In the genomic region with DNA sequence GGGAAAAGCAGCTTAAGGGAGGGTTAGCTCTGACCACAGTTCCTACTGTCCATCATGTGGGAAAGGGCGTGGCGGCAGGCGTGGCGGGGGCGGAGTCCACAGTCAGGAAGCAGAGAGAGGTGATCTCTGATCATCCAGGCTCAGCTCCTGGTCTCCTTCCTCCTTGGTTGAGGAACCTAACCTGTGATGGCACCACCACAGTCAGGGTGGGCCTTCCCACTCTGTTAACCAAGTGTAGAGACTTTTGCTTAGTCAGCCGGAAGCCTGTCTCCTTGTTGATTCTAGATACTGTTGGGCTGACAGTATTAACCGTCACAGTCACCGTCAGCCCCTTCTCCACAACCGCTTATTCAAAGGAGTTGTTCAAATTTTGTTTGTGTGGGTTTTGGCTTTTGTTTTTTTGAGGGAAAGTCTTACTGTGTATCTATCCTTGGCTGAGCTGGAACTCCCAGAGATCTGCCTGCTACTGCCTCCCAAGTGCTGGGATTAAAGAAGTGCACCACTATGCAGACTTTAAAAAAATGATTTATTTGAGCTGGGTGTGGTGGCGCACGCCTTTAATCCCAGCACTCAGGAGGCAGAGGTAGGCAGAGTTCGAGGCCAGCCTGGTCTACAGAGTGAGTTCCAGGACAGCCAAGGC, we compare ENCODE assay signal across 1 mouse cellular context.
TF ChIP-seq lines count a peak whose summit lies in the region.

No protein-coding gene starts in this region.

TF ChIP-seq in MEL, 35 proteins besides CTCF, POLR2A, EP300 and RAD21 (continued from another document):
- no peak for TF ChIP-seq USF2 (IDR thresholded peaks at IDR 0.05; ENCODE audit: borderline replicate concordance in 1 of 2, insufficient read depth in 1 of 2, low read depth in 1 of 2, low read length in 2 of 2)
- no peak; the same call in 1 of the 2 replicates for TF ChIP-seq MAZ (IDR thresholded peaks at IDR 0.05; ENCODE audit: low read depth, low read length)
- TF ChIP-seq USF1 (IDR thresholded peaks at IDR 0.05; ENCODE audit: low read depth, low read length): no peak
- peak; percentile 88 for TF ChIP-seq MYB (IDR thresholded peaks at IDR 0.05; ENCODE audit: low read depth, low read length)
- no peak for TF ChIP-seq BHLHE40 (IDR thresholded peaks at IDR 0.05; ENCODE audit: borderline replicate concordance, low read depth, low read length)
- TF ChIP-seq SMC3 (IDR thresholded peaks at IDR 0.05; ENCODE audit: low read depth, low read length): no peak
- TF ChIP-seq KAT2A (conservative IDR thresholded peaks at IDR 0.05; ENCODE audit: low read depth, low read length): no peak
- peak; percentile 88 for TF ChIP-seq MAFK (IDR thresholded peaks at IDR 0.05; ENCODE audit: borderline replicate concordance, low read depth, low read length)
- TF ChIP-seq POLR2AphosphoS5 (IDR thresholded peaks at IDR 0.05; ENCODE audit: borderline replicate concordance, low read depth, low read length): no peak
- no peak for TF ChIP-seq CHD2 (IDR thresholded peaks at IDR 0.05; ENCODE audit: low read length)
- peak; percentile 64 for TF ChIP-seq GATA1 (IDR thresholded peaks at IDR 0.05; ENCODE audit: low read depth, low read length)
TF ChIP-seq in MEL: peak in this region for 16.
